Mouse (Mus musculus) spleen, adult 2 months (tissue): ENCODE results near the gene Msantd1. TPM values are rescaled to one million over a fixed set of nuclear protein-coding genes. Genes with fewer than 3 reads are reported as not detected.
"Not testable (repeated sequence)": the region's sequence is repeated elsewhere in the genome, so short reads cannot be mapped to it uniquely, and the experiment has no call there.

Experiments
- DNase-seq, 2 experiments: peaks; one replicate each; pipeline versions ENCODE4 v3.0.0 to v3.0.0-alpha.2; 2012 to 2021; ENCODE audit warnings: low spot score in 2 of 2, low read depth in 1 of 2
- H3K27ac ChIP-seq: fragments of 200-500 bp; 2 replicates; pipeline ENCODE4 v1.5.1; 2012; ENCODE audit warnings: low read length, inconsistent platforms; ENCODE audit not compliant: insufficient read depth
- H3K27me3 ChIP-seq: fragments of 200-500 bp; 2 replicates; pipeline ENCODE4 v1.6.1; 2012; ENCODE audit warnings: mild to moderate bottlenecking, moderate library complexity, low read length, inconsistent platforms; ENCODE audit not compliant: control insufficient read depth, insufficient read depth
- H3K36me3 ChIP-seq: fragments of 200-500 bp; 2 replicates; pipeline ENCODE4 v1.6.1; 2012; ENCODE audit warnings: mild to moderate bottlenecking, low read length, inconsistent platforms; ENCODE audit not compliant: control insufficient read depth, insufficient read depth
- H3K4me1 ChIP-seq: fragments of 200-500 bp; 2 replicates; pipeline ENCODE4 v1.6.1; 2011; ENCODE audit warnings: inconsistent platforms; ENCODE audit not compliant: control insufficient read depth, insufficient read depth, insufficient read length
- H3K4me3 ChIP-seq: fragments of 200-500 bp; 2 replicates; pipeline ENCODE4 v1.5.1; 2011; ENCODE audit warnings: mild to moderate bottlenecking, inconsistent platforms; ENCODE audit not compliant: insufficient read depth, insufficient read length; ENCODE audit errors: extremely low read depth
- CTCF ChIP-seq: fragments of 200-500 bp; IDR thresholded peaks from 2 replicates; pipeline ENCODE4 v1.5.1; 2011; ENCODE audit warnings: mild to moderate bottlenecking, inconsistent platforms; ENCODE audit not compliant: insufficient read depth, insufficient read length, insufficient replicate concordance; ENCODE audit errors: extremely low read depth
- POLR2A ChIP-seq: fragments of 200-500 bp; IDR thresholded peaks from 2 replicates; pipeline ENCODE4 v1.6.1; 2011; ENCODE audit warnings: low read depth, low read length, inconsistent platforms
- WGBS: fragments of 180-500 bp; shearing (Covaris S2); methylation state at CpG from one replicate; pipeline ENCODE4 v1.1.7; 2018; 5-methylcytosine and 5-hydroxymethylcytosine counted together
- polyA plus RNA-seq: library from polyadenylated mRNA; depleted of rRNA; stranded (reverse); fragments of >200 nt; gene quantifications from 2 replicates; pipeline ENCODE4 v1.2.3, GENCODE M21; 2012; rRNA removed

Msantd1 gene
- polyA plus RNA-seq: 3.3 TPM in 2 replicates

- TF ChIP-seq CTCF (no peak), POLR2A (no peak)
- H3K27ac ChIP-seq: no peak within 1 kb of the TSS
- no peak within 1 kb of the TSS for H3K4me3 ChIP-seq
Measured at GRCm38 (mm10) chr5:34907910-34908725, at the start of gene Msantd1. Msantd1 (plus strand) TSS chr5:34908012.

GRCm38 (mm10) chr5:34865367-34865766 lies 42.4 kb upstream of the Msantd1 start:
- 84% methylated on average over 5 of the region's 5 CpGs for WGBS

More at GRCm38 (mm10) chr5:34907910-34908725, at the start of gene Msantd1:
- WGBS: 51% methylated on average over 6 of the region's 6 CpGs
- no peak for DNase-seq
- Histone ChIP-seq H3K4me1 (no peaks in the 10 kb centered on the region), H3K36me3 (peaks cover 20% of the 10 kb centered on the region), H3K27me3 (no peaks in the 10 kb centered on the region)

DNA sequence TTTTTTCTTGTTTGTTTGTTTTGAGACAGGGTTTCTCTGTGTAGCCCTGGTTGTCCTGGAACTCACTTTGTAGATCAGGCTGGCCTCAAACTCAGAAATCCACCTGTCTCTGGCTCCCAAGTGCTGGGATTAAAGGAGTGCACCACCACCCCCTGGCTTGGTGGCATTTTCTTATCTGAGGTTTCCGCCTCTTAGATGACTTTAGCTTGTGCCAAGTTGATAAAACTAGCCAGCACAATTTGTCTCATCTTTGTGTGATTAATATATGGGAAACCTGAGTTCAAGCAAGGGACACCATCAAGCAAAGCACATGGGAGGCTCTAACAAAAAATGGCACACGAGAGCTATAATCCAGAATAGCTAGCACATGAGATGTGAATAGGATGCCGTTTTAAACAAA lies 27.5 kb upstream of the Msantd1 start:
- H3K27me3 ChIP-seq, H3K27ac ChIP-seq, H3K4me3 ChIP-seq, H3K4me1 ChIP-seq, DNase-seq: not testable (repeated sequence)
- WGBS: 90% methylated on average over 3 of the region's 3 CpGs
- H3K36me3 ChIP-seq: peaks cover 46% of the 10 kb centered on the region

More at GRCm38 (mm10) chr5:34865367-34865766, 42.4 kb upstream of the Msantd1 start:
- H3K27ac ChIP-seq: no peak overlapping the region
- no peaks in the 10 kb centered on the region for H3K4me1 ChIP-seq
- no peaks in the 10 kb centered on the region for H3K27me3 ChIP-seq
- peaks cover 35% of the 10 kb centered on the region for H3K36me3 ChIP-seq
- no peak for TF ChIP-seq POLR2A
- no peak overlapping the region for H3K4me3 ChIP-seq
- no peak for DNase-seq

DNA sequence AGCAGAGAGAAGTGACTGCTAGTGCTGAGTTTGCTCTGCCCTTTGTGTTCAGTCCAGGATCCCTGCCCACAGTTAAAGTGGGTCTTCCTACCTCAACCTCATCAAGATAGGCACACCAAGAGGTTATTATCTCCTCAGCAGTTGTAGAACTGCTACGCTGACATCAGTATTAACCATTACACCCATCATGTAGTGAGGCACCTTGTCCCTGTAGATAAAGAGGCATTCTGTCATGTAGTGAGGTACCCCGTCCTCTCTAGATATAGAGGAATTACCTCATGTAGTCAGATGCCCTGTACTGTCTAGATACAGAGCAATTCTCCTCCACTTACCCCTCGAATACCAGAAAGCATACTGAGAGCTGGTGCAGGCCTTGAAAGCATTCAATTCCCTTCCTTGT lies 26.8 kb upstream of the Msantd1 start:
- H3K4me1 ChIP-seq: no peaks in the 10 kb centered on the region
- H3K36me3 ChIP-seq: peaks cover 42% of the 10 kb centered on the region
- TF ChIP-seq CTCF: no peak
- no peak for TF ChIP-seq POLR2A
- H3K4me3 ChIP-seq: no peak overlapping the region
- H3K27me3 ChIP-seq: no peaks in the 10 kb centered on the region
- DNase-seq: no peak
- no peak overlapping the region for H3K27ac ChIP-seq
- 80% methylated on average over 3 of the region's 3 CpGs for WGBS

DNA sequence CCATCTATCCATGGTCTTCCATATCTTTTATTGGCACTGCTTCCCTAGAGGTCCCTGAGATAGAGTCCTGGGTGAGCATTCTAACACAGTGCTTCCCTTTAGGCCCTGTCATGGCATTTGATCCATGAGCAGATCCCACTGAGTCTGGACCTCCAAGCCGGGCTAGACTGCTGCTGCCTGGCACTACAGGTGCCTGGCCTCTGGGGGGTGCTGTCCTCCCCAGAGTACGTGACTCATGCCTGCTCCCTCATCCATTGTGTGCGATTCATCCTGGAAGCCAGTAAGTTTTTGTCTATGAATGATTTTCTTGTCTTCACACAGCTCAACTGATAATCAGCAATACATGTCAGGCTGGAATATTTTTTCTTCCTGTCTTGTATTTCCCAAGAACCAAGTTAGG lies 22.6 kb upstream of the Msantd1 start:
- no peak overlapping the region for H3K4me3 ChIP-seq
- H3K27ac ChIP-seq: no peak overlapping the region
- H3K27me3 ChIP-seq: no peaks in the 10 kb centered on the region
- DNase-seq: no peak
- WGBS: 96% methylated on average over 3 of the region's 3 CpGs
- TF ChIP-seq CTCF (no peak), POLR2A (no peak)
- no peaks in the 10 kb centered on the region for H3K4me1 ChIP-seq
- peaks cover 27% of the 10 kb centered on the region for H3K36me3 ChIP-seq

GRCm38 (mm10) chr5:34889252-34889651 lies 18.6 kb upstream of the Msantd1 start:
- Histone ChIP-seq H3K36me3 (peaks cover 29% of the 10 kb centered on the region), H3K27me3 (no peaks in the 10 kb centered on the region)

GRCm38 (mm10) chr5:34896697-34897453 lies 10.9 kb upstream of the Msantd1 start:
- no peak overlapping the region for H3K27ac ChIP-seq
- no peak for DNase-seq
- TF ChIP-seq CTCF (no peak), POLR2A (no peak)
- no peaks in the 10 kb centered on the region for H3K27me3 ChIP-seq
- H3K4me1 ChIP-seq: no peaks in the 10 kb centered on the region
- no peak overlapping the region for H3K4me3 ChIP-seq
- WGBS: 85% methylated on average over 3 of the region's 3 CpGs
- H3K36me3 ChIP-seq: peaks cover 33% of the 10 kb centered on the region

More at GRCm38 (mm10) chr5:34889252-34889651, 18.6 kb upstream of the Msantd1 start:
- 87% methylated on average over 4 of the region's 4 CpGs for WGBS
- no peak for DNase-seq
- H3K4me3 ChIP-seq: no peak overlapping the region
- no peaks in the 10 kb centered on the region for H3K4me1 ChIP-seq
- TF ChIP-seq CTCF (no peak), POLR2A (no peak)
- H3K27ac ChIP-seq: no peak overlapping the region
